Mouse (Mus musculus): ENCODE results near the gene Gm28230. TPM values are rescaled to one million over a fixed set of nuclear protein-coding genes. Genes with fewer than 3 reads are reported as not detected.

The Gm28230 gene
- total RNA-seq, 1 experiment, result 0.22 TPM

DNA sequence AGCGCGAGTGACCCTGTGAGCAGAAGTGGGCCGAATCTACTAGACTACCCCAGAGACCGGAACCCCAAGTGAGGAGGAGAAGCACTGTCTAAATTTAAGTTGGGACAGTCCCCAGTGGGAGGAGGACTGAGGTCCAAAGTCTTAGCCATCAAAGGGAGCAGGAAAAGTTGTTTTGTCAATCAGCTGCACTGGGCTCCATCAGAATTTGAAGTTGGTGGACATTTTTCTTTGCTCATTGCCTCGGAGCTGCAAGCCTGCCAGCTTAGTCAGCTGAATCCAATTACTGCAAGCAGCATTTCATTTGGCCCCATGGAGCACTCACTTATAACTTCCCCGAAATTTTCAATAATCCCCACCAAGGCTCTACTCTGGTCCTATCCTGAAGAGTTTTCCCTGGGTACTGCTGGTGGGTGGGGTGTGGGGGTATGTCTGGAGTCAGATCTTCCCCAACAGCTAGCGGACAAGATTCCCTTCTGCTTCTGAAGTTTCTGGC is 11.1 kb downstream of the Gm28230 start:
- Histone ChIP-seq H3K4me3 (ENCODE audit: insufficient read depth in 1 of 2, low read depth in 1 of 2, low read length in 2 of 2, poor library complexity in 1 of 2, severe bottlenecking in 1 of 2) (no peak overlapping the region), H3K9me3 (ENCODE audit: control insufficient read depth, insufficient read depth, low read depth, low read length) (no peaks in the 10 kb centered on the region), H3K4me1 (ENCODE audit: control insufficient read depth in 2 of 2, insufficient read depth in 2 of 2, low read length in 2 of 2, poor library complexity in 1 of 2) (peaks cover 0 to 2% of the 10 kb centered on the region in 2 experiments; a peak in 1 of 4 replicates), H3K9ac (ENCODE audit: insufficient read depth, low read depth, low read length, poor library complexity, severe bottlenecking) (no peak overlapping the region), H3K36me3 (ENCODE audit: control insufficient read depth, insufficient read depth, low read length, poor library complexity, severe bottlenecking) (no peaks in the 10 kb centered on the region), H3K27ac (ENCODE audit: insufficient read depth, low read depth, low read length, poor library complexity, severe bottlenecking) (no peak overlapping the region)
- no peak for TF ChIP-seq CHD2 (IDR thresholded peaks at IDR 0.05; ENCODE audit: low read depth, low read length)
- TF ChIP-seq ZNF384 (IDR thresholded peaks at IDR 0.05; ENCODE audit: low read depth, low read length), result no peak
- TF ChIP-seq ZC3H11A (IDR thresholded peaks at IDR 0.05; ENCODE audit: borderline replicate concordance, low read depth, low read length), result no peak
- TF ChIP-seq HCFC1 (IDR thresholded peaks at IDR 0.05; ENCODE audit: borderline replicate concordance, insufficient read depth, low read length), result no peak
- no peak for TF ChIP-seq MAFK (IDR thresholded peaks at IDR 0.05; ENCODE audit: insufficient read depth, low read depth, low read length)
- no peak for DNase-seq (ENCODE audit: low read depth, low spot score)
- in situ Hi-C loops (cut with MboI; ENCODE audit: low sequenced_read_pairs in 2 of 2, unreplicated experiment in 2 of 2), result loop anchor here in 1 of 2 experiments (5.0 kb wide), 1 partner anchor 45 kb away; the partner anchor contains the start of gene Hoxd10

DNA sequence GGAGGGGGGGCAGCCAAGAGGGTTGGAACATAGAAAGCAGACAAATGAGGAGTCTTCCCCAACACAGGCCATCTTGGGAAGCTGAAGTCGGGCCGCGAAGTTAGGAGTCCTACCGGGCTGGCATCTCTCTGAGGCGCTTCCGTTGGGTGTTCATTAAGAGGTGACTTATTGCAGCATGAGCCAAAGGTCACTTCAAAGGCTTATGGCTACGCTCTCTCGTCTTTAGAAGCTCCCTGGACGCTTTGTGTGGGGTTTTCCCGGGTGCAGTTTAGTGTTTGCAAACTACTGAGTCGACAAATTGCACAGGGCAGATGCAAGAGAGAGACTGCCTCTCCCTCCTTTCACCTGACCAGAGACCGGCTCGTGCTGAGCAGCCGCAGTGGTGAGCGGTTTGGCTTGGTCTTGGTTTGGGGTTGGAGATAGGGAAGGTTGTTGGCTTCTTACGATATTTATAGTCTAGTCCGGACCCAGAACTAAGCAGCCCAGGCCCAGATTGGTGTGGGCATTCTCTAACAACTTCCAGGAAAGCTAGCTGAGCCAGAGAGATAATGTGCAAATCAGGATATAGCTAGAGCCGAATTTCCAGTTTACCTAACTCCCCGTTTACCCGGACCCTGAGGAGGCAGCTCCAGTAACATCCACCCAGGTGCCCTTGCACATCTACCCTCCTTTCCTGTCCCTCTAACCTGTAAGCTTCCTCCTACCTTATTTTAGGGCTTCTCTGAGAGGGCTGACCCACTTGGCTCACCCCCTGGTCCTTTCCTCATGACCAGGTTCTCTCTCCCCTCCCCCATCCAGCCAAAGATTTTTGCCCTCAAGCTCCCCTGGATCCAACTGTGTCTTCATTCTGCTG is 12.3 kb downstream of the Gm28230 start:
- TF ChIP-seq ZC3H11A (IDR thresholded peaks at IDR 0.05; ENCODE audit: borderline replicate concordance, low read depth, low read length) (no peak), CHD2 (IDR thresholded peaks at IDR 0.05; ENCODE audit: low read depth, low read length) (no peak), MAFK (IDR thresholded peaks at IDR 0.05; ENCODE audit: insufficient read depth, low read depth, low read length) (no peak), HCFC1 (IDR thresholded peaks at IDR 0.05; ENCODE audit: borderline replicate concordance, insufficient read depth, low read length) (no peak), ZNF384 (IDR thresholded peaks at IDR 0.05; ENCODE audit: low read depth, low read length) (no peak)
- no peak overlapping the region for H3K4me3 ChIP-seq (ENCODE audit: insufficient read depth in 1 of 2, low read depth in 1 of 2, low read length in 2 of 2, poor library complexity in 1 of 2, severe bottlenecking in 1 of 2)
- in situ Hi-C loops (cut with MboI; ENCODE audit: low sequenced_read_pairs in 2 of 2, unreplicated experiment in 2 of 2), result loop anchor here in 1 of 2 experiments (5.0 kb wide), 1 partner anchor 47 kb away; the partner anchor contains the start of gene Hoxd10
- no peaks in the 10 kb centered on the region for H3K36me3 ChIP-seq (ENCODE audit: control insufficient read depth, insufficient read depth, low read length, poor library complexity, severe bottlenecking)
- no peak overlapping the region for H3K9ac ChIP-seq (ENCODE audit: insufficient read depth, low read depth, low read length, poor library complexity, severe bottlenecking)
- no peaks in the 10 kb centered on the region for H3K9me3 ChIP-seq (ENCODE audit: control insufficient read depth, insufficient read depth, low read depth, low read length)
- H3K27ac ChIP-seq (ENCODE audit: insufficient read depth, low read depth, low read length, poor library complexity, severe bottlenecking), result no peak overlapping the region
- peaks cover 0 to 2% of the 10 kb centered on the region in 2 experiments; a peak in 1 of 4 replicates for H3K4me1 ChIP-seq (ENCODE audit: control insufficient read depth in 2 of 2, insufficient read depth in 2 of 2, low read length in 2 of 2, poor library complexity in 1 of 2)
- no peak for DNase-seq (ENCODE audit: low read depth, low spot score)

DNA sequence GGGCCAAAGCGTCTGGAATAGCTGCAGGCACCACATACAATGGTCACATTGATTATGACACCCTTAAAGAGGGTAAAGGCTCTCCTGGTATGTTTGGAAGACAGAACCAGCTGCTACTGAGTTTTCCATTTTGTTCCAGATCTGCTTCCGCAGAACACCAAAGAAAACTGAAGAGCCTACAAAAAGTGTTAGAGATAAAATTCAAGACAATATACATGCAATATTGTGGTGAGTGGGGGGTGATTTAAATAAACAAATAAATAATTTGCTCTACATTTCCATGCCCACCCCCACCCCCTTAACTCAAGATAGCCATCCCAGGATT is 12.9 kb downstream of the Gm28230 start:
- no peak overlapping the region for H3K4me3 ChIP-seq (ENCODE audit: insufficient read depth in 1 of 2, low read depth in 1 of 2, low read length in 2 of 2, poor library complexity in 1 of 2, severe bottlenecking in 1 of 2)
- H3K36me3 ChIP-seq (ENCODE audit: control insufficient read depth, insufficient read depth, low read length, poor library complexity, severe bottlenecking), result no peaks in the 10 kb centered on the region
- DNase-seq (ENCODE audit: low read depth, low spot score), result no peak
- no peaks in the 10 kb centered on the region for H3K9me3 ChIP-seq (ENCODE audit: control insufficient read depth, insufficient read depth, low read depth, low read length)
- in situ Hi-C loops (cut with MboI; ENCODE audit: low sequenced_read_pairs in 2 of 2, unreplicated experiment in 2 of 2), result loop anchor here in 1 of 2 experiments (5.0 kb wide), 1 partner anchor 47 kb away; the partner anchor contains the start of gene Hoxd10
- H3K27ac ChIP-seq (ENCODE audit: insufficient read depth, low read depth, low read length, poor library complexity, severe bottlenecking), result no peak overlapping the region
- TF ChIP-seq MAFK (IDR thresholded peaks at IDR 0.05; ENCODE audit: insufficient read depth, low read depth, low read length) (no peak), CHD2 (IDR thresholded peaks at IDR 0.05; ENCODE audit: low read depth, low read length) (no peak), ZC3H11A (IDR thresholded peaks at IDR 0.05; ENCODE audit: borderline replicate concordance, low read depth, low read length) (no peak), ZNF384 (IDR thresholded peaks at IDR 0.05; ENCODE audit: low read depth, low read length) (no peak), HCFC1 (IDR thresholded peaks at IDR 0.05; ENCODE audit: borderline replicate concordance, insufficient read depth, low read length) (no peak)
- no peak overlapping the region for H3K9ac ChIP-seq (ENCODE audit: insufficient read depth, low read depth, low read length, poor library complexity, severe bottlenecking)
- H3K4me1 ChIP-seq (ENCODE audit: control insufficient read depth in 2 of 2, insufficient read depth in 2 of 2, low read length in 2 of 2, poor library complexity in 1 of 2), result peaks cover 0 to 2% of the 10 kb centered on the region in 2 experiments; a peak in 1 of 4 replicates

GRCm38 (mm10) chr2:74739869-74740268 is 13.3 kb downstream of the Gm28230 start:
- H3K9ac ChIP-seq (ENCODE audit: insufficient read depth, low read depth, low read length, poor library complexity, severe bottlenecking), result no peak overlapping the region

More at GRCm38 (mm10) chr2:74739869-74740268, 13.3 kb downstream of the Gm28230 start:
- no peaks in the 10 kb centered on the region for H3K9me3 ChIP-seq (ENCODE audit: control insufficient read depth, insufficient read depth, low read depth, low read length)
- no peak overlapping the region for H3K4me3 ChIP-seq (ENCODE audit: insufficient read depth in 1 of 2, low read depth in 1 of 2, low read length in 2 of 2, poor library complexity in 1 of 2, severe bottlenecking in 1 of 2)
- DNase-seq (ENCODE audit: low read depth, low spot score), result no peak
- peaks cover 0 to 2% of the 10 kb centered on the region in 2 experiments; a peak in 1 of 4 replicates for H3K4me1 ChIP-seq (ENCODE audit: control insufficient read depth in 2 of 2, insufficient read depth in 2 of 2, low read length in 2 of 2, poor library complexity in 1 of 2)
- no peak overlapping the region for H3K27ac ChIP-seq (ENCODE audit: insufficient read depth, low read depth, low read length, poor library complexity, severe bottlenecking)
- no peaks in the 10 kb centered on the region for H3K36me3 ChIP-seq (ENCODE audit: control insufficient read depth, insufficient read depth, low read length, poor library complexity, severe bottlenecking)
- TF ChIP-seq CHD2 (IDR thresholded peaks at IDR 0.05; ENCODE audit: low read depth, low read length) (no peak), ZC3H11A (IDR thresholded peaks at IDR 0.05; ENCODE audit: borderline replicate concordance, low read depth, low read length) (no peak), ZNF384 (IDR thresholded peaks at IDR 0.05; ENCODE audit: low read depth, low read length) (no peak), MAFK (IDR thresholded peaks at IDR 0.05; ENCODE audit: insufficient read depth, low read depth, low read length) (no peak), HCFC1 (IDR thresholded peaks at IDR 0.05; ENCODE audit: borderline replicate concordance, insufficient read depth, low read length) (no peak)
- in situ Hi-C loops (cut with MboI; ENCODE audit: low sequenced_read_pairs in 2 of 2, unreplicated experiment in 2 of 2), result loop anchor here (5.0 to 10.0 kb wide), 2 partner anchors 48 to 55 kb away; partner anchors contain the start of gene Hoxd10 (in 1 of the 2)

All from ES-E14 (cell line).